Mouse (Mus musculus) stomach, embryonic 14.5 days (tissue): ENCODE measurements around the gene Krt84. TPM values are rescaled to one million over a fixed set of nuclear protein-coding genes. Genes with fewer than 3 reads are reported as not detected.

Source experiments
- ATAC-seq: fragments of 200-750 bp; cut with Nextera tagmentation; 2 replicates; pipeline ENCODE4 v1.8.0; 2017; ENCODE audit warnings: low read depth, moderate TSS enrichment; ENCODE audit not compliant: insufficient number of reproducible peaks, insufficient read depth, low FRiP score
- H3K27ac ChIP-seq: fragments of 300-500 bp; sonication (generic); 2 replicates; pipeline ENCODE4 v1.5.1; 2014; ENCODE audit warnings: mild to moderate bottlenecking, low read length, moderate library complexity, mixed read lengths
- H3K27me3 ChIP-seq: fragments of 300-500 bp; sonication (generic); 2 replicates; pipeline ENCODE4 v1.6.1; 2014; ENCODE audit warnings: low read length, control low read depth, mixed read lengths; ENCODE audit not compliant: control insufficient read depth, insufficient read depth
- H3K36me3 ChIP-seq: fragments of 300-500 bp; sonication (generic); 2 replicates; pipeline ENCODE4 v1.6.1; 2014; ENCODE audit warnings: mild to moderate bottlenecking, control low read depth, low read length, moderate library complexity, mixed read lengths; ENCODE audit not compliant: control insufficient read depth, insufficient read depth
- H3K4me1 ChIP-seq: fragments of 300-500 bp; sonication (generic); 2 replicates; pipeline ENCODE4 v1.6.1; 2014; ENCODE audit warnings: low read length, control low read depth, mixed read lengths; ENCODE audit not compliant: control insufficient read depth, insufficient read depth
- H3K4me2 ChIP-seq: fragments of 300-500 bp; sonication (generic); replicated peaks from 2 replicates; pipeline ENCODE4 v1.6.1; 2014; ENCODE audit warnings: low read depth, low read length, control low read depth
- H3K4me3 ChIP-seq: fragments of 300-500 bp; sonication (generic); 2 replicates; pipeline ENCODE4 v1.5.1; 2014; ENCODE audit warnings: low read depth, low read length, control low read depth
- H3K9ac ChIP-seq: fragments of 300-500 bp; sonication (generic); replicated peaks from 2 replicates; pipeline ENCODE4 v1.6.1; 2014; ENCODE audit warnings: low read depth, mild to moderate bottlenecking, control low read depth, low read length, moderate library complexity, mixed read lengths
- H3K9me3 ChIP-seq: fragments of 300-500 bp; sonication (generic); 2 replicates; pipeline ENCODE4 v1.6.1; 2016; ENCODE audit warnings: low read depth, low read length, control low read depth; ENCODE audit not compliant: control insufficient read depth
- WGBS: fragments of 180-500 bp; shearing (Covaris S2); extraction: QIAGEN DNeasy Blood & Tissue Kit; methylation state at CpG from one replicate; pipeline ENCODE4 v1.1.7; 2014; 5-methylcytosine and 5-hydroxymethylcytosine counted together
- polyA plus RNA-seq: library from polyadenylated mRNA; unstranded; fragments of >200 nt; fragmentation: Nextera tagmentation; extraction: Ambion mirVana; gene quantifications from 2 replicates; pipeline ENCODE4 v1.2.1, GENCODE M21; 2014

Krt84 gene
- polyA plus RNA-seq, 1 experiment from 2014 or later = not detected

- Histone ChIP-seq H3K9me3 (no peaks in the 10 kb centered on the region), H3K4me1 (peaks cover 5% of the 10 kb centered on the region), H3K36me3 (no peaks in the 10 kb centered on the region), H3K27me3 (no peaks in the 10 kb centered on the region), H3K4me2 (no peak within 1 kb of the TSS), H3K4me3 (no peak within 1 kb of the TSS), H3K9ac (no peak within 1 kb of the TSS), H3K27ac (no peak within 1 kb of the TSS)
- WGBS = 82% methylated on average over 6 of the region's 6 CpGs
- ATAC-seq = no peak
Observed at GRCm38 (mm10) chr15:101491431-101491830, 41.2 kb downstream of the Krt84 start, which contains the start of gene Krt83. Krt83 (minus strand) TSS chr15:101491512.

GRCm38 (mm10) chr15:101485911-101486635, 46.5 kb downstream of the Krt84 start:
- WGBS = 76% methylated on average over 11 of the region's 11 CpGs
- no peaks in the 10 kb centered on the region for H3K9me3 ChIP-seq
- no peak overlapping the region for H3K4me3 ChIP-seq
- no peaks in the 10 kb centered on the region for H3K4me1 ChIP-seq
- no peak overlapping the region for H3K4me2 ChIP-seq
- no peak for ATAC-seq
- no peak overlapping the region for H3K9ac ChIP-seq
- no peak overlapping the region for H3K27ac ChIP-seq
- no peaks in the 10 kb centered on the region for H3K36me3 ChIP-seq
- no peaks in the 10 kb centered on the region for H3K27me3 ChIP-seq

DNA sequence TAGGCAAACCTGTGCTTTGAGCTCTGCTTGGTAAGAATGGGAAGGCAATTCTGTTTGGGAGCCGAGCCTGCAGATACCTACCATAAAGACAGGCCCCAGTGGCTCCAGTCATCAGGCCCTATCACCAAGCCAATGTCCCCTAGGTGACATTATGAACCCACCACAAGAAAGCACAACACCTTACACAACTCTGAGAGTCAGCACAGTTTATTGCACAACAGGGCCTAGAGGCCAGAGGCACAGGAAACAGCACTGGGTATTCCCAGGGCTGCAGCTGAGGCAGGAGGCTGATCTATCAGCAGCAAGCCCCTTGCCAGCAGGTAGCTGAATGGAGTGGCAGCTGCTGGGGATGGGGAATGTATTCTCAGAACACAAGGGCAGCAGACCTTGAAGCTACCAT, 47.7 kb downstream of the Krt84 start:
- H3K9ac ChIP-seq = no peak overlapping the region
- H3K36me3 ChIP-seq = no peaks in the 10 kb centered on the region
- no peaks in the 10 kb centered on the region for H3K27me3 ChIP-seq
- H3K9me3 ChIP-seq = no peaks in the 10 kb centered on the region
- H3K4me1 ChIP-seq = no peaks in the 10 kb centered on the region
- ATAC-seq = no peak
- 81% methylated on average over 1 of the region's 1 CpGs for WGBS
- no peak overlapping the region for H3K4me3 ChIP-seq
- no peak overlapping the region for H3K4me2 ChIP-seq
- no peak overlapping the region for H3K27ac ChIP-seq

GRCm38 (mm10) chr15:101483646-101484045, 49.0 kb downstream of the Krt84 start:
- Histone ChIP-seq H3K9me3 (no peaks in the 10 kb centered on the region), H3K27me3 (no peaks in the 10 kb centered on the region), H3K4me1 (0 out of 2 replicates have a peak, but pooled peaks cover 7% of the 10 kb centered on the region), H3K4me3 (no peak overlapping the region), H3K36me3 (no peaks in the 10 kb centered on the region), H3K9ac (no peak overlapping the region), H3K4me2 (no peak overlapping the region), H3K27ac (no peak overlapping the region)
- WGBS = 56% methylated on average over 1 of the region's 1 CpGs
- ATAC-seq = no peak

DNA sequence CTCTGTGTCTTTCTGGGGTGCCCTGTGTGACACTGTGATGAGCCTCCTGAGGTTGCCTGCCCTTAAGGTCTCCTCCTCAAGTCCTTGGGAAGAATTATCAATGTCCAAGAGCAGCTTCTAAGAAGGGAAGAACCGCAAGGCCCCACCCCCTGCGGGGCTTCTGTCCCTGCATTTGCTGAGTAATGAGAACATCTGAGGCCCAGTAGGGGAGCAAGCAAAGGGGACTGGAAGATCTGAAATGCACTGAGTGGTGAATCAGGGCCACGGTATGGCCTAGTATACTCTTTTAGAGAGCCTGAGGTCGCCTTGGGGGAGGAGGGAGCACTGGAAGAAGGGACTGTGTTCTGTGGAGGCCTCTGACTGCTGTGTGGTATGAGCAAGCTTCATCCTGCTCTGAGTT, 50.6 kb downstream of the Krt84 start:
- 37% methylated on average over 4 of the region's 4 CpGs for WGBS
- no peak for ATAC-seq

DNA sequence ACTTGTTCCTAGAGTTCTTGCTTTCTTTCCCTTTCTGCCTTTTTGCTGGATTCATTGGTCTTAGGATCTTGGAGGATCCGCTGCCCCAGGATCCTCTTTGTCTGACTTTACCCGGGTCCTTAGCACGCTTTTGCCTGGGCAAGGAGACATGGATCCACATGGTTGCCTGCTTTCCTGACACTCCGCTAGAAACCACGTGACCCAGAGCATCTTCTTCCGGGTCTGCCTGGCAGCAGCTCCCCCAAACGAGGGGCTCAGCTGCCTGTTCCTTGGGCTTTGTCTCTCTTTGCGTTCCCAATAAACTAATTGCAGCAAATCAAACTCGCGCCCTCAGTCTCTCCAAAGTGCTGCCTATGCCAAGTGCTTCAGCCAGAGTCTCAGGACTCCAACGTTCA, 53.0 kb downstream of the Krt84 start:
- Histone ChIP-seq H3K4me2 (peak overlapping the region; percentile 40), H3K9ac (no peak overlapping the region), H3K4me3 (peak overlapping the region; percentile 13), H3K27ac (no peak overlapping the region), H3K36me3 (no peaks in the 10 kb centered on the region), H3K4me1 (0 out of 2 replicates have a peak, but pooled peaks cover 7% of the 10 kb centered on the region), H3K9me3 (no peaks in the 10 kb centered on the region), H3K27me3 (no peaks in the 10 kb centered on the region)
- 36% methylated on average over 11 of the region's 11 CpGs for WGBS
- ATAC-seq = no peak

More for the DNA sequence above, 50.6 kb downstream of the Krt84 start:
- no peaks in the 10 kb centered on the region for H3K36me3 ChIP-seq
- H3K27me3 ChIP-seq = no peaks in the 10 kb centered on the region
- H3K9me3 ChIP-seq = no peaks in the 10 kb centered on the region
- H3K4me3 ChIP-seq = no peak overlapping the region
- 0 out of 2 replicates have a peak, but pooled peaks cover 7% of the 10 kb centered on the region for H3K4me1 ChIP-seq
- no peak overlapping the region for H3K4me2 ChIP-seq
- H3K9ac ChIP-seq = no peak overlapping the region
- H3K27ac ChIP-seq = no peak overlapping the region

GRCm38 (mm10) chr15:101479007-101479665, 53.5 kb downstream of the Krt84 start:
- Histone ChIP-seq H3K9ac (no peak overlapping the region), H3K27ac (no peak overlapping the region), H3K4me2 (peak overlapping the region; percentile 40), H3K9me3 (no peaks in the 10 kb centered on the region), H3K36me3 (no peaks in the 10 kb centered on the region), H3K4me3 (peak overlapping the region; percentile 13), H3K27me3 (no peaks in the 10 kb centered on the region), H3K4me1 (0 out of 2 replicates have a peak, but pooled peaks cover 7% of the 10 kb centered on the region)
- ATAC-seq = no peak
- WGBS = 7% methylated on average over 31 of the region's 31 CpGs
